Mouse (Mus musculus) layer of hippocampus, adult 8-10 months (tissue): ENCODE measurements around the gene Chmp1a. TPM values are rescaled to one million over a fixed set of nuclear protein-coding genes. Genes with fewer than 3 reads are reported as not detected.
"Not testable (repeated sequence)": the region's sequence is repeated elsewhere in the genome, so short reads cannot be mapped to it uniquely, and the experiment has no call there.

Experiments used
- DNase-seq, 2 experiments: peaks; one replicate each; pipeline ENCODE4 v3.0.0; 2022; ENCODE audit warnings: low spot score in 2 of 2
- total RNA-seq, 4 experiments: library from RNA; stranded (reverse); gene quantifications; 2 replicates each; pipeline ENCODE4 v1.2.4; 2022

Chmp1a gene
- total RNA-seq, 4 experiments from 2014 or later: 95.9 to 131 (median 123) TPM

DNA sequence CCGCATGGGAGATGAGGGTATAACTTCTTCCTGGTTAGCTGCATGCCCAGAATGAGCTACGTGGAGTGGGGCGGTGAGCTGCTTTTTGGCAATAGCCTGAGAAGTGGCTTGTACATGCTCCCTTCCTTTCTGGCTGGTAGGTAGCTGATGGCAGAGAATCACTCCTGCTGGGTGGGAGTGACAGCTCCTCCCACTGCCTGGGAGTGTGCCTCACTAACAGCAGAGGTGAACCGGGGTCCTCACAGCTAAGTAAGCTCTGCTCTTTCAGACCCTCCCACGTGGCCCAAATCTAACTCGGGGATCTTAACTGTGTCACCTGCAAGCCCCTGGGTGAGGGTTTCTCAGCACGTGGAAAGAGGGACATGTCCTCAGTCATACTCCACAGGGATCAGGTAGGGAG is 20.0 kb upstream of the Chmp1a start:
- DNase-seq: no peak

DNA sequence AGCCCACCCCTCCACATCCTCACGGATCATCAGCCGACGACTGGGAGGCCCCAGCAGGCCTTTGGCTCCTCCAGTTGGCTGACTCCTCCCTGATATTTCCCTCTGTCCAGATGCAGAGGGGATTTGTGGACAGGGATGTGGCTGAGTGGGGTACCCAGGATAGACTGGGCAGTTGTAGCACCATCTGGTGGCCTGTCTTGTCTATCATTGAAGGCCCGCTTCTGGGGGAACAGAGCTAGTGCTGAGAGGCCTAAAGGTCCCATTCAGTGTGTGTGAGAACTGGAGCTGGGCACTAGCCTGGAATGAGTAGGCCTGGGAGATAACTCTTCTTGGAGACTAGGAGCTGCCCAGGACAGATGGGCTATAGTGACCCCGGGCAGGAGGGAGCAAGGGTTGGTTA is 19.2 kb upstream of the Chmp1a start:
- DNase-seq: peak in 1 of 2 experiments; percentile 39

DNA sequence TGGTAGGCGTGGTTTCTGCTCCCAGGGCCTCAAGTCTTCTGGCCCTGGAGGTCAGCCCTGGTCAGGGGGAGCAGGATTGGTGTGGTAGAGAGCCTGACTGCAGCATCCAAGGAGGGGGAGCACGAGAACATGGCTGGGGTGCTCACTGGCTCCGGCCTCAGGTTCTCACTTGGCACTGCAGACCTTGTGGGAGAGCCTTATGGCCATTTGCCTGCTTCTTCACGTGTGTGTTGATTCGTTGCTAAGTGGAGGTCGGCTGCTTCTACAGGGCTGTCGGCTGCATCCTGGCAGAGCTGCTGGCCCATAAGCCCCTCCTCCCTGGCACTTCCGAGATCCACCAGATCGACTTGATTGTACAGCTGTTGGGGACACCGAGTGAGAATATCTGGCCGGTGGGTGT is 17.8 kb upstream of the Chmp1a start:
- not testable (repeated sequence) for DNase-seq

DNA sequence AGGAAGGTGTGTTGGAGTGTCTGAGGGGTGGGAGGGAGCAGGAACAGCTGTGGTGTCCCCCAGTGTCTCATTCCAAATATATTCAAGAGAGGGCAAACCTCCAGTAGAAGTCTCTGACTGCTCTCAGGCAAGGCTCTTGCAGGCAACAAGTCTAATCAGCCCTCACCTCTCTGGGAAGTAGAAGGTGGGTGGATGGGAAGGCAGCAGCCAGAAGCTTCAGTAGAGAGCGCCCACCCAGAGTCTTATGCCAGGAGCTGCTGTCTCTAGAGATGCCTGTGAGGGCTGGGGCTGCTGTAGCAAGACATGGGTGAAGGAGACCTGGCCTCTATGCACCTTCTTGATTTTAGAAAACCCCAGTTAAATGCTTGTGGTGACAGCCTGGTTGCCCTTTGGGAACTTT is 15.9 kb upstream of the Chmp1a start:
- no peak for DNase-seq

DNA sequence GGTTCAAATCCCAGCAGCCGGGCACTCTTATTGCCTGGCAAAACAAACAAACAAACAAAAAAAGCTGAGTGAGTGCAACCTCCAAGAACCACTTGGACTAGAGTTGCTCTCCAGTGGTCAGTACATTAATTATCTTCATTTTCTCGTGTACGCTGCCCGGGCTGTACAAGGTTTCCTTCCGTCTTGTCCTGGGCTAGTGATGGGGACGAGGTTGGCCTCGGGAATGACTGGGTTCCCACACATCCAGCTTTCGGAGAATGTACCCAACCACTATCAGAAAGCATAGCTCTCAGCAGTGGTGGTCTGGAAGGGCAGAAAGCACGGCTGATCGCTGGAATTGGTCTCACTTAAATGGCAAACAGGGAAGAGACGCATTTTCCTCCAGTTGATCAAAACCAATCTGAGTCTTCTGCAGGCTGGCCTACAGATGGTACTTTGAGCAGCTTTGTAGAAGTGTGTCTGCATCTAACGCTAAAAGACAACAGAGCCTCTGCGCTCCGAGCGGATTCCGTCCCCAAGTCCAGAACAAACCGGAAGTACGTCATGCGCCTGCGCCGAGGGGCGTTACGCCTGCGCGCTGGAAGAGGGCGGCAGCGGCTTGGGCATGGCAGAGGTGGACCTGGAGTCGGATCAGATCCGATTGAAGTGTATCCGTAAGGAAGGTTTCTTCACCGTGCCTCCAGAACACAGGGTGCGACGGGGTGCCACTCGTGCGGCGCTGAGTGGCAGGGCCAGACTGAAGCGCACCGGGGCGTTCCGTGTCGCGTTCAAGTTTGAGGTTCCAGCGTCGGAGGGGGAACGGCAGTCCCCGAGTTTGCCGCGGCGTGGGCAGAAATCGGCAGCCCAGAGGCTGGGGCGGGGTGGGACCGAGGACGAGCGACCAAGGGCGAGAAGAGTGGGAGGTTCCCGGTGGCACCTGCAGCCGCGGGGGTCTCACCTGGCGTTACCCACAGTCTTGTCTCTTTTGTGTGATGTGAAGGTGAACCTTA is 12.0 kb upstream of the Chmp1a start, which contains the start of gene Cdk10:
Cdk10 (plus strand) TSS at position 565 of the 989 bp plus-strand sequence.
- peak; percentile 88 to 93 for DNase-seq

DNA sequence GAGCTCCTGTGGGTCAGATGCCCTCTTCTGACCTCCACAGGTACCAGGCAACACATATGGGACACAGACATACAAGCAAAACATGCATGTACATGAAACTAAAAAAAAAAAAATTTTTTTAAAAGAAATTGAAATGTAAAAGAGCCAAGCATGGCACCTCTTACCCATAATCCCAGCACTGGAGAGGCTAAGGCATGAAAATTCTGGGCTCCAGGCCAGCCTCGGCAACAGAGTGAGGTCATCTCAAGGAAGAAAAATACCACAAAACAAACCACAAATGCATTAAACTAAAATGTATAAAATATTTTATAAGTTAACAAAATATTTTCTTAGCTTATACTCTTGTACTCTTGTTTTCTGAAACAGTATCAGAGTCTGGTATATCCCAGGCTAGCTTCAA is 8.4 kb upstream of the Chmp1a start:
- DNase-seq: no peak

DNA sequence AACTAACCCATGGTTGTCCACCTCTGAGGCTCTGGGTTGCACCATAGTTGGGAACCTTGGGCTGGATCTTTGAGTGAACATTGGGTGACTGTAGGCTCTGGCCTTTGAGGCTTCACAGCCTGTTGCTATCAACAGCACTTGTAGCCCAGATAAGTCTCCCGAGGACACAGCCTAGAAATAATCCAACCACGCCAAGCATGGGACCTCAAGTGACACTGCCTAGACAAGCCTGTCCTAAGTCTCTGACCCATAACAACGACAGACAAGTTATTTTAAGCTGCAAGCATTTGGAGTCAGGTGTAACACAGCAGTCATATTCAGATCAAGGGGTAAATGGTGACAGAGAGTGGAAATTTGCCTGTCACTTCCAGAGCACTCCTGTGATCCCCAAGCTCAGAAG is 2.9 kb upstream of the Chmp1a start:
- no peak for DNase-seq

DNA sequence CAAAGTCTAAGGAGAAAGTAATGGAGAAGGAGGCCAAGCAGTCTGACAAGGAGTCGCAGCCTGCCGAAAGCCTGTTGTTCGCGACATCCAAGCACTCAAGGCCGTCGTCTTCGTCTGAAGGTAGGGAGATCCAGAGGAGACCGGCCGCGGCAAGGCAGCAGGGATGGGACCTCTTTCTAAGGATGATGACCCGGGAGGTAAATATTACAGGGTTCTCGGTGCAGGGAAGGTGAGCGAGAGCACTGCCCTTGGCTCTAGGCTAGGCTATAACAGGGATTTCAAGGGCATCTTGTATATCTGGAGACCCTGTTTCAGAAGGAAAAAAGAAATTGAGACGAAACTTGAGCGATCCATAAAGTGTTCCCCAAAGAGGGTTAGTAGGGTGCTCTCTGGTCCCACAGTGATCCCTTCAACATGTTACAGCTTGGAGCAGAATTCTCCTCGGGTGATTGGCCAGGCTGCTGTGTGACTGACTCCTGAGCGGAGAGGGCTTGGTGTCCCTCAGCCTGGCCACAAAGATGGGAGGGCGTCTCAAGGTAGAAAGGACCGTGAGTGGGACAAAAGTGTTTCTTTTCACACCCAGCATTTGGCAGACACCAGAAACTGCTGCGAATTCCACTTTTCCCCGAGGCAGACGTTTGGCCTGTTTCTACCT is 682 bp upstream of the Chmp1a start:
- DNase-seq: no peak

DNA sequence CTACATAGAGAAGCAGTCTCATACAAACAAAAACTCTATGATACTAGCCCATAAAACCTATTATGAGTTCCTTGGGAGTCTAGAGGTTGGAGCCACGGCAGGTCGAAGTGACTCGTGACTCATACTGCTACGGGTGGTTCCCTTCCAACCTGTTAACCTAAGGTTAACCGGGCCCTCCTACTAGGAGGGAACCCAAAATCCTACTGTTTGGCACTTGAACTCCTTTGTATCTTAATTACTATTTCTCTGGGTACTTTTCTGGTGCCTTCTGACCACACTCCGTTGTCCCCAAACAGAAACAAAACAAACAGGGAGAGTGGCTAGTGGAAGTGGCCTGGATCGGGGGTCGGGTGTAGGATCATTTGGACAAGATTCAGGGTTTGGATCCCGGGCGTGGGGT is 687 bp downstream of the Chmp1a start:
- DNase-seq: no peak

DNA sequence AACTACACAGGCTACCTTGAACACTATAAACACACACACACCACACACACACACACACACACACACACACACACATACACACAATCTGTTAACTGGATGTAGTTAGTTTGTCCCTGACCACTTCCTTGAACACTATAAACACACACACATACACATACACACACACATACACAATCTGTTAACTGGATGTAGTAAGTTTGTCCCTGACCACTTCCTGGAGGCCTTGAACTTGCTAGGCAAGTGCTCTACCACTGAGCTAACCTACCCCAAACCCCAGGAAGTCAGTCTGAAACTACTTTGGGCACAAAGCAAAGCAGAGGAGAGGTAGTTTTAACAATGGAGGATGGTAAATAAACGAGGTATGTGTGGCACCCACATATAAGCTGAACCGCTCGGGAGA is 9.0 kb downstream of the Chmp1a start:
- no peak for DNase-seq

DNA sequence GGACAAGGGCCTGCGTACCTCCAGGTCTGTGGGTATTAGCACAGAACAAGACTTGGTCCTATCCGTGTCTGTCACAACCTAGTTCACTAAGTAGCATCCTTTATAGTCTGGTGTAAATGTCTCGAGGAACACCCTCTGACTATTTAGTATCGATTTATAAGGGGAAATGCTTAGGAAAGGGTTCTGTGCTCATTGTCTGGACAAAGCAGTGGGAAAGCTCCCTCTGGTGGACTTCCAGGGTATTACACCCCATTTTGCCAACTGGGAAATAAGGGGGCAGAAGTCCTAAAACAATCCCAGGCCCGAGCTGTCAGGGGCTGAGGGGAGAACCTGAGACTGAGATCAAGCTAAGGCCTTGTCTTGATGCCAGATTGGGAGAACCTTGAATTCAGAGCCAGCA is 10.3 kb downstream of the Chmp1a start:
- DNase-seq: peak in 1 of 2 experiments; percentile 78

DNA sequence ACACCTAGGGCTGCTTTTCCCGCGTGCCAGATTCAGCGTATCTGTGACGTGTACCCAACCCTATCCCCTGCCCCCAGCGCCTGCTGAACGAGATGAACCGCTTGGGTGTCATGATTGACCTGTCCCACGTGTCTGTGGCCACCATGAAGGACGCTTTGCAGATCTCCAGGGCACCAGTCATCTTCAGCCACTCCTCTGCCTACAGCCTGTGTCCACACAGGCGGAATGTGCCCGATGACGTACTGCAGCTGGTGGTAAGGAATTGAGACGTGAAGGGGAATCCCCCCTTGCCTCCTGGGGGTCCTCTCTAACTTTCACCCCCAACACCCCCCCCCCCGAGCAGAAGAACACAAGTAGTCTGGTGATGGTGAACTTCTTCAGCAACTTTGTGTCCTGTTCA is 12.7 kb downstream of the Chmp1a start:
- DNase-seq: no peak

DNA sequence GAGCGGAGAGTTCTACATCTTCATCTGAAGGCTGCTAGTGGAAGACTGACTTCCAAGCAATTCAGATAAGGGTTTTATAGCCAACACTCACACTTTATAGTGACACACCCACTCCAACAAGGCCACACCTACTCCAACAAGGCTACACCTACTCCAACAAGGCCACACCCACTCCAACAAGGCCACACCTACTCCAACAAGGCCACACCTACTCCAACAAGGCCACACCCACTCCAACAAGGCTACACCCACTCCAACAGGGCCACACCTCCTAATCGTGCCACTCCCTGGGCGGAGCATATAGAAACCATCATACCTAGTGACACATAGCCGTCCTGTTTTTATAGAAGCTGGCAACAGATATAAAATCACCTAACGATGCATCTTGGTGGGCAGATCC is 15.5 kb downstream of the Chmp1a start:
- not testable (repeated sequence) for DNase-seq

DNA sequence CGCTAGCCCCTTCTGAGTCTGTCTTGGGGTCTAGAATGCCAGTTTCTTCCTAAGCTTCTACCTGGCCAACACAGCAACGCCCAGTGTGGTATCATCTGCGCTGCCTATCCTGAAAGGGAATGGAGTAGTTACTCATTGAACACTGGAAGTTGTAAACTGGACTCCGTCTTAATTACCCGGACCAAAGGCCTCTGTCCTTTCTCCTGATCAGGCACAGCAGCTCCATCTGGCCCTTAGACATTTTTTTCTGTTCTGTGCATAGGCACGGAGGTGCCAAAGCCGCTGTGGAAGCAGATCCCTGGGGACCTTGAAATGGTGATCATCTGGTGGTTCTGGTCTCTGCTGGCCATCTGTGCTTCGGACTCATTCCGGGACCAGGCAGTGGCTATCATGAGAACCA is 18.8 kb downstream of the Chmp1a start:
- no peak for DNase-seq

DNA sequence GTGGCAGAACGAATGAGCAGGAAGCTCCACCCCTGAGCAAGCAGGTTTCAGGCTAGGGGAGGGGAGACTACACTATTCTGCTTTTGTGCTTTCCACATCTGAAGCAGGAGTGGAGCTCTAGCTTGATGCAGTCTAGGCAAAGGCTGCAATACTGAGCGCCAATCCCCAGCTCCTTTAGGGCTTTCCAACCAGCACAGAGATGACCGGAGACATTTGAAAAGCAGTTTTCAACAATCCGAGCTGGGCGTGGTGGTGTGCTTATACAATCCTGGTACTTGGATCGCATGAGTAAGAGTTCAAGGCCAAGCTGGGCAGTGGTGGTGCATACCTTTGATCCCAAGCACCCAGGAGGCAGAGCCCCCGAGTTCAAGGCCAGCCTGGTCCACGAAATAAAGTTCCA is 20.7 kb downstream of the Chmp1a start:
- no peak for DNase-seq

DNA sequence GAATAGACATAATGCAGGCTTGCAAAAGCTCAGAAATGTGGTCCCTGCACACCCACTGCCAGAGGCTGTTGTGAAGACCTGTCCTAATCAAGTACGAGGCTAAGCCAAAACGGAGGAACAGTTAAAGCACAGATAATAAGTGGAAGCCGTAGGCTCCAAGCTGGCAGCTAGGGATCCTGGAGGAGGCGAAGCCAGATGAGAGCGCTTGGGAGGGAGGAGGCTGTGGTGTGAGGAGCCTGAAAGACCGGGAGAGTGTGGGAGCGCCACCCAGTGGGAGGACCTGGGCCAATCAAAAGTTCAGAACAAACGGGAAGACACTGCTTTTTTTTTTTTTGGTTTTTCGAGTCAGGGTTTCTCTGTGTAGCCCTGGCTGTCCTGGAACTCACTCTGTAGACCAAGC is 21.9 kb downstream of the Chmp1a start:
- DNase-seq: peak; percentile 67 to 78

DNA sequence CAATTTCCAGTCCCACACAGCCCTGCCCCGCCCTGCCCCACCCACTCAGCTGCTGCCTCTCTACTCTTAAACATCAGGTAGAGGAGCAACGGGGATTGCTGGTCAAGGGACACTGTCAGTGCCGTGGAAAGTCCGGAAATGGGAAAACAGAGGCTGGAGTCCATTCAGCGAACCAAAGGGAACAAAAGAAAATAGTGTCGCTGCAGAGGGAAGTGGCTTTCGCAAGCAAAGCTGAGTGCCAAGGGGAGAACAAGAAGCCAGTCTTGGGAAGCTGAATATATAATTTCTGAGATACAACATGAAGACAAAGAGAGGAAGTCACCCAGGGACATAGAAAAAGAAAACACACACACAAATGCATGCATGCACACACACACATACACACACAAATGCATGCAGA is 23.7 kb downstream of the Chmp1a start:
- DNase-seq: no peak

DNA sequence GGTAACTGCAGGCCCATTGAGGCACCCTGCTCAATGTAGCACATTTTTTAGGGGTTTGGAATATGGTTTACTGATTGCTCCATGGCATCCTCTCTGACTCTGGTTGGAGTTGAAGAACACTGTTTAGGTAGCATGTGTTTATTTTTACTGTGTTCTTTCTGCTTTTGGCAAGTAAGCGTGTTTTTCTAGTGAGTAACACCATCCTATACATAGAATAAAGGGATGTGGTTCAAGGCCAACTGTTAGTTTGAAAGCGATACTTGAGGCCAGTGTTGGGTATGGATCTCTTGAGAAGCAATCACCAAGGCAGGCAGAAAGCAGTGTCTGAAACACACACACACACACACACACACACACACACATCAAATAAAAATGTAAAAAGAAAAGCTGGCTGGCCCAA is 24.6 kb downstream of the Chmp1a start:
- DNase-seq: no peak

DNA sequence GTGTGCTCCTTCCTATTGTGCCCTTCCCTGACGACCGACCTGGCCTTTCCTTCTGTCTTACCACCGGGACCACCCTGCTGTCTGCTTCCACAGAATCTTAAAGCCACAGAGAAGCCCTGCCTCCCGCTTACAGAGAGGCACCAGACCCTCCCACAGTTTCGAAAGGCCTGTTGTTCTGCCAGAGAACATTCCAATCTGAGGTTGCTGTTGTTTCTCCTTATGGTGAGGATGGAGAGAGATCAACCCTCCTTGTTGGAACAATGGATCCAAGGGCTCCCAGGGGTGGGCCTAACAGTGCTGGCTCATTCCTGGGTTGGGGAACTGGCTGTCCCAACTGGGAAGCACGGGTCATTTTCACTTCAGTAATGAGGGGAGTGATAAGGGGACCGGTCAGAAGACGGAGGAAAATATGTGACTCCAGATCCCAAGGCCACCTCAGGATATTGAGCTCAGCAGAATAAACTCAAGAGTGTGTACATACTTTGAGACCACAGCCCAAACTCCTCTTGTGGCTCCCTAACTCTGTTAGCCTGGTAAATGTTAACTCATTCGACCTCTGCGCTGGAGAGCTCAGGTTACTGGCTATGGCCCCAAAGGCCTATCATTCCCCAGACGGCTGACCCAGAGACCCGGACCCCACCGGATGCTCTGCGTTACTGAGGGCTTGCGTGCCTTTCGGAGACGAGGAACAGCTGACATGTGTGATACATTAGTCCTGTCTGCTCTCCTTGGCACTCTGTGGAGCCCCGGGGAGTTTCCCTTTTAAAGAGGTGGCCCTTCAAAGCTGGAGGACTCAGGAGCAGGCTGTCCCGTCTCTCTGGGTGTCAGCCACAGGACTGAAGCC is 26.8 kb downstream of the Chmp1a start, which contains the start of gene Dpep1:
Dpep1 (plus strand) TSS at position 677 of the 844 bp plus-strand sequence.
- no peak for DNase-seq

DNA sequence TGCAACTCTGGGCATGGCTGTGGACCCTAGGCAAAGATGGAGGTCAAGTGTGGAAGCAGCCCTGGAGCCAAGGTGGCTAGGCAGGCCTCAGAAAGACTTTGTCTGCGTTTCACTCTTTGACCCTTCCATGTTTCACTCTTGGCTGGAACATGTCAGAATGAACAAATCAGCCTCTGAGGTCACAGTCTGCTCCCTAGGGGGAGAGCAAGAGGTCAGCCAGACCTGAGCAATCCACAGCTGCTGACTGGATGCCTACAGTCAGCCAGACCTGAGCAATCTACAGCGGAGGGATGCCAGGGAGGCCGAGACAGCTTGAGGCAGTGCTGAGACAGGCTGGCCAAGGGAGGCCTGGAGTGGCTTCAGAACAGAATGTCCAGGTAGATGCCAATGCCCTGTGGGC is 31.2 kb downstream of the Chmp1a start:
- no peak for DNase-seq

DNA sequence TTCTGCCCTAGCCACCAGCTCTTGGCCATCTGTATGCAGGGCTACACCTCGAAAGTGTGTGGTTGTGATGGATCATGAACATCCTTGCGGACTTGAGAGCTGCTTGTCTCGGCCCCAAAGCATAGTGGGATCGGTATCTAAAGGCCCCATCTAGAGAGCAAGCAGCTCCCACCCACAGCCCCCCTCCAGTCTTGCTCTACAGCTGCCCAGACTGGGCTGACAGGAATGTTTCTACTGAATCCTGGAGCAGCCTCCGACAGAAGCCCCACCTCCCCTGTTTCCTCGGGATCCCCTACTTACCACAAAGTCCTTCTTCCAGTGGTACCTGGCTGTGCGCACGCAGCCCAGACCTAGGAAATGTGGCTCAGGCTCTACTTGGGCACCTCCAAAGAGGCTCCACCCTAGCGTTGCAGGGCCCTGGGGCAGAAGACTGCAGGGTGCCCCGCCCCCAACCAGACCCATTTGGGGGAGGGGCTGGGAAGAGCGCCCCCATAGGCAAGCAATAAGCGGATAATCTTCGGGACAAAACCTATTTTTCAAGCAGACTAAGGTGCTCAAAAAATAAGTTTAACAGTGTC is 54.6 kb downstream of the Chmp1a start, which contains the start of gene Sult5a1:
Sult5a1 (minus strand) TSS at position 428 of the 578 bp plus-strand sequence.
- DNase-seq: no peak
